25 mouse cellular contexts compared by ENCODE assay signal in the genomic region with DNA sequence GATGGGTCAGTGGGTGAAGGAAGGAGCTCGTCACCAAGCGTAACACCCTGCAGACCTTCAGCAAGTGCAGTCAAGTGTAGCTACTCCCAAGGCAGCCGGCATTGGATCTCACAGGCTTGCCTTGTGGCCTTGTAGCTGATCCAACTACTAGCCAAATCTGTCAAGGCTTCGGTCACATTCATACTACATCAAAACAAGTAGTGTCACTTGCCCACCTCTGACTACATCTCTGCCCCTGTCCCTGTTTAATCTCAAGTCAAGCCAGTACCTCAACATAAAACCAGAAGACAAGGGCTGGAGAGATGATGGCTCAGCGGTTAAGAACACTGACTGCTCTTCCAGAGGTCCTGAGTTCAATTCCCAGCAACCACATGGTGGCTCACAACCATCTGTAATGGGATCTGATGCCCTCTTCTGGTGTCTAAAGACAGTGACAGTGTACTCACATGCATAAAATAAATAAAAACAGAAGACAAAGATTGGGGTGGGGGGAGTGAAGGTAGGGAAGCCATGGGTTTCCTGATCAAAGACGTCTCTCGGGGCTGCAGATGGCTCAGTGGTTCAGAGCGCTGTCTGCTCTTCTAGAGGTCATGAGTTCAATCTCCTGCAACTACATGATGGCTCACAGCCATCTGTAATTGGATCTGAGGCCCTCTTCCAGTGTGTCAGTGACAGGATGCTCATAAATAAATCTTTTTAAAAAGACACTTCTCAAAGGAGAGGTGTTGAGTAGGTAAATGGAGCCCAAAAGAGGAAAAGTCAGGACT.
"Had no signal": no experiment of that assay in that cellular context is flagged by ENCODE, and none has a peak within 500 bp of the region (broad histone marks: within the 10 kb centered on the region; RNA-seq: fewer than 3 reads in every experiment).

No protein-coding gene starts in this region.

- H3K27ac ChIP-seq: gastrocnemius, adult 2 months; heart, adult 2 months; heart, embryonic 13.5 days; heart, embryonic 15.5 days; hindbrain, embryonic 10.5 days; hindbrain, embryonic 12.5 days; hindbrain, embryonic 14.5 days; intestine, embryonic 15.5 days; left cerebral cortex, adult 2 months; limb, embryonic 10.5 days; limb, embryonic 12.5 days; liver, embryonic 13.5 days; liver, embryonic 15.5 days had no signal

- H3K9ac ChIP-seq: heart, embryonic 13.5 days; heart, embryonic 15.5 days; hindbrain, embryonic 12.5 days; hindbrain, embryonic 14.5 days; intestine, embryonic 15.5 days; limb, embryonic 12.5 days; liver, embryonic 13.5 days; liver, embryonic 15.5 days had no signal

- H3K9me3 ChIP-seq: heart, embryonic 15.5 days; intestine, embryonic 15.5 days; limb, embryonic 10.5 days; liver, embryonic 13.5 days; liver, embryonic 15.5 days had no signal

- H3K27me3 ChIP-seq: heart, embryonic 13.5 days; heart, embryonic 15.5 days; hindbrain, embryonic 12.5 days; intestine, embryonic 15.5 days; limb, embryonic 12.5 days; liver, embryonic 13.5 days; liver, embryonic 15.5 days had no signal

- ATAC-seq: hindbrain, embryonic 16.5 days; inflammation-experienced regulatory T-cells, adult 6 months; intestine, embryonic 15.5 days; intestine, postnatal 0 days had no signal

- H3K4me3 ChIP-seq: gastrocnemius, adult 2 months; heart, adult 2 months; heart, embryonic 13.5 days; heart, embryonic 15.5 days; hindbrain, embryonic 10.5 days; hindbrain, embryonic 12.5 days; intestine, embryonic 15.5 days; left cerebral cortex, adult 2 months; limb, embryonic 10.5 days; limb, embryonic 12.5 days; liver, embryonic 13.5 days; liver, embryonic 15.5 days had no signal

- DNase-seq: gastrocnemius, adult 2 months; gastrocnemius, postnatal 10 days; gastrocnemius, postnatal 25 days; heart, adult 2 months; heart, postnatal 14 days; heart, postnatal 4 days; kidney, adult 18-20 months; kidney, postnatal 10 days; layer of hippocampus, adult 9-11 months; layer of hippocampus, postnatal 36 days; liver; liver, embryonic 13.5 days had no signal
